Mouse (Mus musculus): ENCODE data around the gene Itgb4. TPM values are rescaled to one million over a fixed set of nuclear protein-coding genes. Genes with fewer than 3 reads are reported as not detected.
"Not testable (repeated sequence)": the region's sequence is repeated elsewhere in the genome, so short reads cannot be mapped to it uniquely, and the experiment has no call there.

The Itgb4 gene
- polyA plus RNA-seq, 1 experiment from 2014 or later, result 0.47 TPM

DNA sequence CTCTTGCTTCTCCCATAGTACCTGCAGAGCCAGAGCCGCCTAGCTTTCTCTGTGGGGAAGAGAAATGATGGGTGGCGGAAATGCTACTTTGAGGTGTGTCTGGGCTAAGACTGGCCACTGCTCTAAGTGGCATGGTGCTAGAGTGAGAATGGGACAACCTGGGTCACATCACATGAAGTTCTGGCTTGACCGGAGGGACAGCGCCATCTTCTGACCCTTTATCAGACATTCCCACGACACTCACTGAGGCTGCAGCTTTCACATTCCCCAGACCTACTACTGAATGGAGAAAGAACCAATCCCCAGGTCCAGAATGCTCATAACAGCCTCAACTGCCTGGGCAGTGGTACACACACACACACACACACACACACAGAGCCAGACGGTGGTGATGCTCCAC is 43.6 kb downstream of the Itgb4 start:
- WGBS, result 24% methylated on average over 6 of the region's 6 CpGs

GRCm38 (mm10) chr11:116018867-116019266 is 44.4 kb downstream of the Itgb4 start:
- DNase-seq (ENCODE audit: extremely low spot score, low spot score), result not testable (repeated sequence)
- peaks cover 25% of the 10 kb centered on the region for H3K4me1 ChIP-seq
- 91% methylated on average over 4 of the region's 4 CpGs for WGBS

More for the DNA sequence above, 43.6 kb downstream of the Itgb4 start:
- Histone ChIP-seq H3K36me3 (replicated peaks) (peaks cover 22% of the 10 kb centered on the region), H3K4me3 (no peak overlapping the region), H3K27me3 (ENCODE audit: poor library complexity, severe bottlenecking) (no peaks in the 10 kb centered on the region), H3K4me1 (peaks cover 27% of the 10 kb centered on the region), H3K9me3 (no peaks in the 10 kb centered on the region), H3K27ac (no peak overlapping the region)
- DNase-seq (ENCODE audit: extremely low spot score, low spot score), result peak; percentile 58

DNA sequence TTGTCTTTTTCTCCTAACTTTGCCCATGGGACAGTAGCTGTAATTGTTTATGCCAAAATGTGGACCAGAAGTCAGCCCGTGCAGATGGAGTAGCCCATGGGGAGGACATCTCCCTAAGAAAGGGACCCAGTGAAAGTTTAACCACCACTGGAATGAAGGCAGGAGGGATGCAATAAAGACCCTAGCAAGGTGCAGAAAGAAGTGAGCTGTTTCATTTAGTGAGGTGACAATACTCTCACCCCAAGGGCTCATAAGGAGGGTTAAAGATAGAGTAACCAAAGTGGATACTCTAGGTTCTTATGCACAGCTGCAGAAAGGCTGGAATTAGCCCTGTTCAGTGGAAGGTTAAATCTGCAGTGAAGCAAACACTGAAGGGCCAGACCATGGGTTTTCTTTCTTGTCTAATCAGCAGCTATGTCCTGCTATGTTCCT is 44.9 kb downstream of the Itgb4 start:
- 77% methylated on average over 1 of the region's 1 CpGs for WGBS
- DNase-seq (ENCODE audit: extremely low spot score, low spot score), result no peak
- Histone ChIP-seq H3K4me3 (no peak overlapping the region), H3K9me3 (no peaks in the 10 kb centered on the region), H3K4me1 (peaks cover 25% of the 10 kb centered on the region), H3K27ac (no peak overlapping the region), H3K27me3 (ENCODE audit: poor library complexity, severe bottlenecking) (no peaks in the 10 kb centered on the region), H3K36me3 (replicated peaks) (peaks cover 30% of the 10 kb centered on the region)

More at GRCm38 (mm10) chr11:116018867-116019266, 44.4 kb downstream of the Itgb4 start:
- H3K9me3 ChIP-seq; H3K4me3 ChIP-seq; H3K27ac ChIP-seq; H3K27me3 ChIP-seq (ENCODE audit: poor library complexity, severe bottlenecking): not testable (repeated sequence)
- peaks cover 29% of the 10 kb centered on the region for H3K36me3 ChIP-seq (replicated peaks)

- H3K27me3 ChIP-seq (ENCODE audit: poor library complexity, severe bottlenecking), result no peaks in the 10 kb centered on the region
- peaks cover 30% of the 10 kb centered on the region for H3K36me3 ChIP-seq (replicated peaks)
- H3K9me3 ChIP-seq, result no peaks in the 10 kb centered on the region
- no peak overlapping the region for H3K27ac ChIP-seq
- peaks cover 20% of the 10 kb centered on the region for H3K4me1 ChIP-seq
- WGBS, result 69% methylated on average over 2 of the region's 2 CpGs
- DNase-seq (ENCODE audit: extremely low spot score, low spot score), result no peak
- no peak overlapping the region for H3K4me3 ChIP-seq
Measured at GRCm38 (mm10) chr11:116019976-116020411, 45.5 kb downstream of the Itgb4 start.

DNA sequence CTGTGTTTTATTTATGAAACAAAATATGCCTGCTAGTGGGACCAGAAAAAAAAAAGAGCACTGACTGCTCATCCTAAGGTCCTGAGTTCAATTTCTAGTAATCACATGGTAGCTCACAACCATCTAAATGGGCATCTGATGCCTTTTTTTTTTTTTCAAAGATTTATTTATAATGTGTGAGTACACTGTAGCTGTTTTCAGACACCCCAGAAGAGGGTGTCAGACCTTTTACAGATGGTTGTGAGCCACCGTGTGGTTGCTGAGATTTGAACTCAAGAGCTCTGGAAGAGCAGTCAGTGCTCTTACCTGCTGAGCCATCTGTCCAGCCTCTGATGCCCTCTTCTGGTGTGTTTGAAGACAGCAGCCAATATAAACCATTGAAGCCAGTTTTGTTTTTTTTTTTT is 46.0 kb downstream of the Itgb4 start:
- H3K27me3 ChIP-seq (ENCODE audit: poor library complexity, severe bottlenecking), result no peaks in the 10 kb centered on the region
- no peaks in the 10 kb centered on the region for H3K9me3 ChIP-seq
- no peak overlapping the region for H3K4me3 ChIP-seq
- no peak overlapping the region for H3K27ac ChIP-seq
- peaks cover 19% of the 10 kb centered on the region for H3K4me1 ChIP-seq
- DNase-seq (ENCODE audit: extremely low spot score, low spot score), result no peak
- H3K36me3 ChIP-seq (replicated peaks), result peaks cover 30% of the 10 kb centered on the region
- 58% methylated on average over 1 of the region's 1 CpGs for WGBS

DNA sequence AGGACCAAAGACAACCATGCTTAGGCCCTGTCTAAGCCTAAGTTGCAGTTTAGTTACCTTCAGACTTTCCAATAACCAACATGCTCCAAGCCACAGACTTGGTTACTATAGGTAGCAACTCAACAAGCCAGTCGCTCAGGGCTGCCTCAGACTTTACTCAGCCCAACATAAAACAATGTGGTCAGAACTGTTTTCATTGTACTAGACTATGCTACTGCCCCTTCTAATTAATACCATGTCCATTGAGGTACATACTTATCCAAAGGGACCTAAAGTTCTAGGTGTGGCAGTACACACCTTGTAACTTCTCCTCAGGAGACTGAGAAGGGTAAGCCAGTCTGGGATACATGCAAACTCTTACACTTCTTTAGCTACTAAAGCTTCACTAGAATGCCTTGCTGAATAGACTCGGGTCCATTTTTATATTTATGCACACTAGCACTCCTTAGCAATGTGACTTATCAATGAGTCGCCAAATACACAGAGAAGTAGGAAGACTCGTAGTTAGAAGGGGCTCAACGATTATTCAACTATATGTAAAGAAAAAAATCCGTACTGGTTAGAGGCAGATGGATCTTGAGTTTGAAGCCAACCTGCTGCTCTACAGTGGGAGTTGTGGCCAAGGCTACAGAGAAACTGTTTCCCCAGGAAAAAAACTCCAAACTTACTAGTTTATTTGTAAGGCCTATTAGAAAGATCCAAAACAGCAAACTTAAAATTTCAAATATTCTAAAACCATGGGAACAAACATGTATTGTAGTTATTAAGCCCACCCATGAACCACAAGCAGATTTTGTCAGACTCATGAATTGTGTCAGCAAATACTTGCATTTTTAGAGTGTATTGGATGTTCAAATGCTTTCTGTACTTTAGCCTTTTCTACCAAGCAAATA is 47.1 kb downstream of the Itgb4 start:
- peaks cover 30% of the 10 kb centered on the region for H3K36me3 ChIP-seq (replicated peaks)
- no peaks in the 10 kb centered on the region for H3K9me3 ChIP-seq
- peaks cover 19% of the 10 kb centered on the region for H3K4me1 ChIP-seq
- peak overlapping the region; percentile 99; the same call in 1 of the 2 replicates for H3K4me3 ChIP-seq
- WGBS, result 88% methylated on average over 6 of the region's 6 CpGs
- DNase-seq (ENCODE audit: extremely low spot score, low spot score), result no peak
- H3K27me3 ChIP-seq (ENCODE audit: poor library complexity, severe bottlenecking), result no peaks in the 10 kb centered on the region
- no peak overlapping the region for H3K27ac ChIP-seq

DNA sequence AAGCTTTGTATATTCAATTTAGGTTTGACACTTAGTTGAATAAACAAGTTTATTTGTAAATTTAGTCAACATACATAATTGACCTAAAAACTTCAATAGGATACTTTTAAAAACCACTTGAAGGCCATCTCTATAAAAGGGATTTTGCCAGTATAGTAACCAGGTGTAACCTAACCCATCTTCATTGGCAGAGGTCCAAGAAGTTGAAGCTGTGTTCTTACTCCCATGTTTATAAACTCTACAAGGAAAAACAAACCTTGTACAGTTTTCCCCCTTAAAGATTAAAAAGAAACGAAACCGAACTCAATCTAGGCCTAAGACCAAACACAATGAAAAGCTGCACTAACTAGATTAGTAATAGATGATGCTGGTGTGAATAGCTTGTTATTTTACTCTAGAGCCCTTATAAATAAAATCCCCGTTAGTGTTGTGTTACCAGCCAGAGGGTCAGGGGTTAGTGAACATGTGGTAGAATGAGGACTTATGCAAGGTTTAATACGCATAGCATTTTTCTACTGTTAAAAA is 47.8 kb downstream of the Itgb4 start:
- 89% methylated on average over 4 of the region's 4 CpGs for WGBS
- Histone ChIP-seq H3K36me3 (replicated peaks) (peaks cover 30% of the 10 kb centered on the region), H3K4me1 (peaks cover 19% of the 10 kb centered on the region), H3K27ac (no peak overlapping the region), H3K4me3 (peak overlapping the region; percentile 99), H3K9me3 (no peaks in the 10 kb centered on the region), H3K27me3 (ENCODE audit: poor library complexity, severe bottlenecking) (no peaks in the 10 kb centered on the region)
- DNase-seq (ENCODE audit: extremely low spot score, low spot score), result no peak

DNA sequence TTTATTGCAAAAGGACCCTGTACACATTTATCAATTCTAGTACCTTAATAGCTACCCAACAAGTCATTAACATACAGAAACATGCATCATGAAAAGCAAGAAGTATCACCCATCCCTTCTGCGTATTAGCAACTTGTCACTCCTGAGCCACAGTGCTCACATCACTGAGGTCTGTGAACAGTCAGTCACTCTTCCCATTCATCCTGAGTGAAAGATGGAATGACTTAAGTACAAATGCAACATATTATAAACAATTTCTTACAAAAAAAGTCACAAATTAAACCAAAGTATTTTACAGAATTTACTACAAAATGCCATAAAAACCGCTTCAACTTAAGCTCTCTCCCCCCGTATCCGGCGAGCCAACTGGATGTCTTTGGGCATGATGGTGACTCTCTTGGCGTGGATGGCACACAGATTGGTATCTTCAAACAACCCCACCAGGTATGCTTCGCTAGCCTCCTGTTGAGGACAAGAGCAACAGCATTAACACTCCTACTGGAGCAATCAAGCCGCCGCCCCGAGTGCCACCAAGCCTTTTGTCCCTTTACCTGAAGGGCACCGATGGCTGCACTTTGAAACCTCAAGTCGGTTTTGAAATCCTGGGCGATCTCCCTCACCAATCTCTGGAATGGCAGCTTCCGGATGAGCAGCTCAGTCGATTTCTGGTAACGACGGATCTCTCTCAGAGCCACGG is 48.7 kb downstream of the Itgb4 start:
- Histone ChIP-seq H3K4me3 (peak overlapping the region; percentile 99), H3K36me3 (replicated peaks) (peaks cover 30% of the 10 kb centered on the region), H3K27ac (peak overlapping the region; percentile 99), H3K4me1 (peaks cover 15% of the 10 kb centered on the region)
- DNase-seq (ENCODE audit: extremely low spot score, low spot score); H3K9me3 ChIP-seq; H3K27me3 ChIP-seq (ENCODE audit: poor library complexity, severe bottlenecking): not testable (repeated sequence)
- 11% methylated on average over 18 of the region's 18 CpGs for WGBS

DNA sequence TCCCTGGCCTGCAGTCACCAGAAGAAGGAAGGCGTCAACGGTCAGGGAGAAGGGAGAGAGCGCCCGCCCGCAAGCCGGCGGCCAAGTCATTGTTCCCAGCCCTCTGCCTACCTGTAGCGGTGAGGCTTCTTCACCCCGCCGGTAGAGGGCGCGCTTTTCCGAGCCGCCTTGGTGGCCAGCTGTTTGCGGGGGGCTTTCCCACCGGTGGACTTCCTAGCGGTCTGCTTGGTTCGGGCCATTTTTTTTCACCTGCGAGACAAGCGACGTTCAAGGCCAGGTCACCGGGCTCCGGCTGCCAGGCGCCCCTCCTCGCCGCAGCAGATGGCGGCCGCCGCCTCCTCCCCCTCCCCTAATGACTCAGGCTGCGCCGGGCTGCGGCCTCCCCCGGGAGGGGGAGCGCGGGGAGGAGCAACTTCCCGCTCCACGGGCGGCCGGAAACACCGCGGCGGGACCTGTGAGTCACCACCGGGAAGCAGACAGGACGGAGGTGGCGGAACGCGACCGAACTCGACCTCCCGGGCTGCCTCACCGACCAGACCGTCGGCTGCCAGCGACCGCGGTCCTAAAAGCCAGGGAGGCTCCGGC is 49.4 kb downstream of the Itgb4 start:
- WGBS, result under 1% methylated on average over 57 of the region's 57 CpGs
- peaks cover 15% of the 10 kb centered on the region for H3K4me1 ChIP-seq

DNA sequence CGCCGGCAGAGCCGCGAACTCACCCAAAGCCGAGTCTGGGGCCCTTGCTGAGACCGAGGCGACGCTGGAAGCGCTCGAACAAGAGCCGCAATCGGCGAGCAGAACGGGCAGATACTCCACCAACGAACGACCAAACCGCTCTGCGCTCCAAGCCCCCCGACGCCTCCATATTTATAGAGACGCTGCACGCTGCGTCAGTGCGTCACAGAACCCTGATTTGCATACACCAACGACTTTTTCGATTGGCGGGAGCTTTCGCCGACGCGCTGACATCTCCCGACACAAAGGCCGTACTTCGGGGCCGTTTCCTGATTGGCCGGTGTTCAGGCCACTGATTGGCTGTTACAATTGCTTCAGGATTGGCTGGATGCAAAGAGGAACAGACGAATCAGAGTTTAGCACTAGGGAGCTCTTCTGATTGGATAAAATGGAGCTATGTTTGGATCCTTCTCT is 49.9 kb downstream of the Itgb4 start:
- H3K9me3 ChIP-seq, result no peaks in the 10 kb centered on the region

More for the DNA sequence above, 49.4 kb downstream of the Itgb4 start:
- Histone ChIP-seq H3K27ac (peak overlapping the region; percentile 99), H3K9me3 (no peaks in the 10 kb centered on the region), H3K36me3 (replicated peaks) (peaks cover 30% of the 10 kb centered on the region), H3K4me3 (peak overlapping the region; percentile 99), H3K27me3 (ENCODE audit: poor library complexity, severe bottlenecking) (no peaks in the 10 kb centered on the region)
- peak; percentile 73 for DNase-seq (ENCODE audit: extremely low spot score, low spot score)

DNA sequence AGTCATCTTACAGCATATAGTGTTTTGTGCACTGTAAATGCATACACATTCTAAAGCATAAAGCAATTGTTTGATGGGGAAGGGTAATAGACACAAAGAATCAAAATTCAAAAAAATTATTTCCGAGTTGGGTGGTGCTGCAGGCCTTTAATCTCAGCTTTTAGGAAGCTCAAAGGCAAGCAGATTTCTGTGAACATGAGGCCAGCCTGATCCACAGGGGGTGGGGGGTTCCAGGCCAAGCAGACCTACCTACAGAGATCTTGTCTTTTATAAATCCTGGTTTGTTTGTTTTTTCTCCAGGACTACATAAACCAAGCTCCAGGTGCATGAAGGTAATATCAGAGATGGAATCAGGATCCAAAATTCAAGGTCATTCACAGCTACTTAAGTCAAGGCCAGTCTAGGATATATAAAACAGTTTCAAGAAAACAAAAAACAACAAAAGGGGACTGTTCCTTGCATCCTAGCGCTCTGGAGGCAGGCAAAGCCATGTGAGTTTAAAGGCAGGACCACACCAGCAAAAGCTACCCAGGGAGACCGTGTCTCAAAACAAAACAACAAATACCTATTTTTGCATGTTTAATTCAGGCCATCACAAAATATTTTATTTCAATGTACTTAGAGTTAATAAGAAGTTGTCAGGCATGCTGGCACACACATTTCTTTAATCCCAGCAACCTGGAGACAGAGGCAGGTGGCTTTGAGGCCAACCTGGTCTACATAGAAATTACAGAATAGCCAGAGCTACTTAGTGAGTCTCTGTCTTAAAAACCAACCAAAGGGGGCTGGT is 50.7 kb downstream of the Itgb4 start:
- Histone ChIP-seq H3K36me3 (replicated peaks) (peaks cover 30% of the 10 kb centered on the region), H3K27ac (peak overlapping the region; percentile 68), H3K9me3 (no peaks in the 10 kb centered on the region), H3K27me3 (ENCODE audit: poor library complexity, severe bottlenecking) (no peaks in the 10 kb centered on the region), H3K4me3 (peak overlapping the region; percentile 99; the same call in 1 of the 2 replicates), H3K4me1 (peaks cover 24% of the 10 kb centered on the region)
- 91% methylated on average over 3 of the region's 3 CpGs for WGBS
- DNase-seq (ENCODE audit: extremely low spot score, low spot score), result no peak

More for the DNA sequence above, 49.9 kb downstream of the Itgb4 start:
- WGBS, result under 1% methylated on average over 37 of the region's 37 CpGs
- Histone ChIP-seq H3K36me3 (replicated peaks) (peaks cover 30% of the 10 kb centered on the region), H3K4me1 (peaks cover 19% of the 10 kb centered on the region), H3K27ac (peak overlapping the region; percentile 99), H3K4me3 (peak overlapping the region; percentile 99), H3K27me3 (ENCODE audit: poor library complexity, severe bottlenecking) (no peaks in the 10 kb centered on the region)
- DNase-seq (ENCODE audit: extremely low spot score, low spot score), result peak; percentile 97

DNA sequence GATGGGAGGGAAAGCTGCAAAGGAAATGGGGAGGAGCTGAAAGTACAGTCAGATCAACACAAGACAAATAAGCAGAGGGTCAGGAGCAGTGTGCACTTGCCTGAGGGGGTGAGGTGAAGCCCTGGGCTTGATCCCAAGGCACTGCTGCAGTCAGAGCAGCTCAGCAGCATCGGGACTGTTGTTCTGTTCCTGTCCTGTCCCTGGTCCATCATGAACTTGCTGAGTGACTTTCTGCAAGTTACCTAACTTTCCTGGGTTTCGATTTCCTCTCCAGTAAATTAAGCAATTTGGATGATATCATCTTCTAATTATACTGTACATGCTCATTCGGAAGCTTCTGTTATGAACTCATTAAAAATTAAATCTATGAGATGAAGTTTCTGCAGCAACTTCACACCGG is 53.2 kb downstream of the Itgb4 start, which contains the start of gene H3f3b:
H3f3b (minus strand) TSS at position 207 of the 400 bp plus-strand sequence.
- Histone ChIP-seq H3K36me3 (replicated peaks) (peaks cover 19% of the 10 kb centered on the region), H3K4me1 (peaks cover 33% of the 10 kb centered on the region), H3K9me3 (no peaks in the 10 kb centered on the region), H3K4me3 (no peak within 1 kb of the TSS), H3K27ac (no peak within 1 kb of the TSS), H3K27me3 (ENCODE audit: poor library complexity, severe bottlenecking) (no peaks in the 10 kb centered on the region)
- DNase-seq (ENCODE audit: extremely low spot score, low spot score), result no peak
- 88% methylated on average over 4 of the region's 4 CpGs for WGBS

Data from forebrain, embryonic 10.5 days (tissue).